Mouse (Mus musculus) frontal cortex, adult 2 months (tissue): ENCODE data around the gene Uspl1. TPM values are rescaled to one million over a fixed set of nuclear protein-coding genes. Genes with fewer than 3 reads are reported as not detected.

Source experiments
- DNase-seq, 2 experiments: peaks; one replicate each; pipeline ENCODE4 v3.0.0; 2022; ENCODE audit warnings: low spot score in 1 of 2; ENCODE audit errors: extremely low spot score in 1 of 2
- polyA plus RNA-seq: library from polyadenylated mRNA; depleted of rRNA; stranded (reverse); fragments of >200 nt; gene quantifications from 2 replicates; pipeline ENCODE4 v1.2.3, GENCODE M21; 2012; rRNA removed

The Uspl1 gene
- polyA plus RNA-seq, 1 experiment: 25.0 TPM

GRCm38 (mm10) chr5:149252303-149252702 lies 68.2 kb downstream of the Uspl1 start:
- DNase-seq: no peak

- DNase-seq: no peak
Observed at GRCm38 (mm10) chr5:149253491-149253890, 69.3 kb downstream of the Uspl1 start.

- no peak for DNase-seq
Observed at GRCm38 (mm10) chr5:149255522-149255921, 71.4 kb downstream of the Uspl1 start.

DNA sequence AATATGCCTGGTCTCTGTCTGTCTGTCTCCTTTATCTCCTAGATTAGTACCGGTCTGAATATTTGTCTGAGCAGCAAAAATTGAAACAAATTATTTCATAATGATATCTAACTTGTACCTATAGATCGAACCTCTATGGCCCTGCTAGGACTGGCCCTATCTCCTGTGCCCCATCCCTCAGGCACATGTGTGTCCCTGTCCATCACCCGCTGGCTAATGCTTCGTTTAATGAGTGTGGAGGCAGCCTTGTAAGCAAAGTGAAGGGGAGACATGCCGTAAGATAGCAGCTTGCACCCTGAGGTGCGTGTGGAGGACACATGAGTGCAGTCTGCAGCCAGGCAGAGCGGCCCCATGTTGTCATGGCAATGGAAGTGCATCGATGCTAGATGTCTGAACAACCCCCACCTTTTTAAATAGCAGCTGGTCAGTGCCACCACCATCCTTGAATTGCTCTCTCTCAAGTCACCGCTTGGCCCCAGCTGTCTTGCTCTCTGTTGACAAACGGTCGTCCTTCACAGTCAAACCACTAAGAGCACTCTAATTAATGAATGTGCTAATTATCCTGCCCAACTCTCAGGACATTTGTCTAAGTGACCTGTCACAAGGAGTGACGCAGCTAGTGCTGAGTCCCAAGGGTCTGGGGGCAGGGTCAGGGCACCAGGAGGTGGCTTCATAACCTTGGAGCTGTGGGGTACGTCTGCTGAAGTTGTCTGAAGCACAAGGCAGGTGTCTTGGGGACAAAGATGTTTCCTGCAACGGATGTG lies 73.5 kb downstream of the Uspl1 start:
- no peak for DNase-seq

GRCm38 (mm10) chr5:149259093-149259492 lies 74.9 kb downstream of the Uspl1 start:
- DNase-seq: no peak

DNA sequence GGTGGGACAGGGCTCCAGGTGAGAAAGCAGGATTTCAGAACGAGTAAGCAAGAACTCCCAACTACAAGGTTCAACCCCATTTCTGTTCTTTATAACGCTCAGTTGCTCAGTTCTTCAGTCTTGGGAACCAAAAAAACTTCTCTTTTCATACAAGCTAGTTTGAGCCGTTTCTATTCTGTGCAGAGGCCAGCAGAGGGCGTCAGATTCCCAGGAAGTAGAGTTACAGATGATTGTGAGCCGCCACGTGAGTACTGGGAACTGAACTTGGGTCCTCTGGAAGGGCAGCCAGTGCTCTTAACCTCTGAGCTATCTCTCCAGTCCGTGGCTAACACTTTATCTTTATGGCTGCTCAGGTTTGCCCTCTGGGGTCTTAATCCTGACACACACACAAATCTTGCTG lies 77.3 kb downstream of the Uspl1 start:
- no peak for DNase-seq

DNA sequence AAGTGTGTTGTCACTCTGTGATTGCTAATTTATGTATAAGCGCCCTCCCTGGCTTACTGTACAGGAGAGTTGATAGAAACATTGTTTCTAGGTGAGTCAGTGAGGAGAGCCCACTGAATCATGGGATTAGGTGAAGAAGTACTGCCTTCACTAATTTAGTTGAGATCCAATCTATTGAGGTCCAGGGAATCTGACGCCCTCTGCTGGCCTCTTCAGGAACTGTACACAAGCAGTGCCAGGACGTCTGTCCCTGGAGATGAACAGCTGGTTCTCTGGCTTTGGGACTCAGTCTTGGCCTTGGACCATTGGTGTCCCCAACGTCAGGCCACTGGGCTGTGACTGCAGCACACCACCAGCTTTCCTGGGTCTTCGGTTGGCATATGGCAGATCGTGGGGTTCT lies 77.7 kb downstream of the Uspl1 start:
- DNase-seq: no peak

DNA sequence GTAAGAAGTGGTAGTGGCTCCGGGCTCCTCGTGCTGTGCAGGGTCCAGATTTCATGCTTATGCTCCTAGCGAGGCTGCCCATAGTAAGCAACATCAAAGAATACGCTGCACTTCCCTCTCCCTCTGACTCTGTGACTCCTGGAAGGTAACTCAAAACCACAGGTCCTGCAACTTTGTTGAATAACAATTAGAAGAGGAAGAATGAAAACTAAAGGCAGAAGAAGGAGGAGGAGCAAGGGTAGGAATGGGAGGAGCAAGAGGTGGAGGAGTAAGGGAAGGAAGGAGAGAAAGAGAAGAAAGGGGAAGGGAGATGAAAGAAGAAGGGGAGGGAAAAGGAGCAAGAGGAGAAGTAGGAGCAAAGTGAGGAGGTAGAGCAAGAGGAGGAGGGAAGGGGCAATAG lies 80.3 kb downstream of the Uspl1 start, which contains the start of gene Alox5ap:
TSS of gene Alox5ap (plus strand) at position 363 of the 400 bp plus-strand sequence.
- no peak for DNase-seq

DNA sequence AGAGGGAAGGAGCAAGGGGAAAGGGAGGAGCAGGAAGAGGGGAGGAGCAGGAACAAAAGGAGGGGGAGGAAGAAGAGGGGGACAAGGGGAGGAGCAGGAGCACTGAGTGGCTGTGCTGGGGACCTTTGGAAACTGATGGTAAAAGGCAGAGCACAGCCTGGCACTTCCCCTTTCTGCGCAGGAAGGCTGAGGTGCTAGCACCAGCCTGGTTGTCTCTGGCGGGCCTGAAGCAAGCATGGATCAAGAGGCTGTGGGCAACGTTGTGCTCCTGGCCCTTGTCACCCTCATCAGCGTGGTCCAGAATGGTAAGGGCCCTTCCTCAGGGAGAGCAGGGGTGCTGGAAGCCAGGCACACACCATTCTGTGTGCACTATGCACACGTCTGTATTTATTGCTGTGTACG lies 80.7 kb downstream of the Uspl1 start:
- DNase-seq: no peak

Other genes starting within 250 kb of the Uspl1 start
- not detected in 2 replicates for gene Gm42791, start 189.2 kb upstream of the Uspl1 start, polyA plus RNA-seq
- gene Hmgb1, start 139 bp downstream of the Uspl1 start, polyA plus RNA-seq: 210 and 214 TPM in 2 replicates
- 14.9 and 15.3 TPM in 2 replicates for gene Alox5ap, start 80.4 kb downstream of the Uspl1 start, polyA plus RNA-seq
- 10.9 and 11.9 TPM in 2 replicates for gene Medag, start 227.4 kb downstream of the Uspl1 start, polyA plus RNA-seq